Comparison of ENCODE assay signal across 8 mouse cellular contexts in the genomic region with DNA sequence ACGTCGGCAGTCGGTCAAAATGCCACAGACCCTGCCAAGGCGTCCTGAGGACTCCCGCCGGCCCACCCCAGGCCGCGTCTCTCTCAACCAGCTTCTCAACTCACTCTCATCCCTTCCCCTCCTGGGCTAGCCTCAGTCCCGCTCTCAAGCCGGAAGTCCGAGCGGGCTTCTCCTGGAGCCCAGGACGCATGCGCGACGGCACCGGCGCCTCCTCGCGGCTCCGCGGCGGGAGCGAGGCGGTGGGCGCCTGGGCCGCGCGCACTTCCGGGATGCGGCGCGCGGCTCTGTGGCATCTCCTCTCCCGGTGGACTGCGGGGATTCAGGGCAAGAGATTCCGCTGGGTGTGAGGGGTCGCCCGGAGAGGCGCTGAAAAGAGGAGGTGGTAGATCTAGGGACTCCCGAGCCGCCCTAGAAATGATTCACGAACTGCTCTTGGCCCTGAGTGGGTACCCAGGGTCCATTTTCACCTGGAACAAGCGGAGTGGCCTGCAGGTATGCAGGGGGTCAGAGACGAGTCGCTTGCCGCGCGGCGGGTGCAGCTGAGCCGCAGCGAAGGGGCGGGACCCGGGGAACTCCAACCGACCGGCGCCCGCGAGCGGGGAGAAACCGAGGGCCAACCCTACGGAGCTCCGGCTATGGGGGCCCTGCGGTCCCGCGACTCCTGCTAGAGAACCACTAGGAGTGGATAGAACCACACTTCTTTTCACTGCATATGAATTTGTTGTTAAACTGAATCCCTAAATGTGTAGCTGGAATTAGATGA. TPM values are rescaled to one million over a fixed set of nuclear protein-coding genes. Genes with fewer than 3 reads are reported as not detected.
DNase-seq lines count a peak whose midpoint lies in the region; ATAC-seq lines count a peak whose summit lies in the region.

A gene (minus strand): TSS at position 146 of the 763 bp plus-strand sequence.

- peak within 1 kb of the TSS; percentile 59 to 82 for H3K4me3 ChIP-seq in heart, embryonic 14.5 days (ENCODE audit: control insufficient read depth in 1 of 2, insufficient read depth in 1 of 2, low read depth in 1 of 2, low read length in 2 of 2)
- peak within 1 kb of the TSS; percentile 89 for H3K4me3 ChIP-seq in liver, embryonic 13.5 days (replicated peaks)
- peak within 1 kb of the TSS; percentile 97 for H3K4me3 ChIP-seq in stomach, embryonic 16.5 days (replicated peaks; ENCODE audit: low read length)

- H3K9ac ChIP-seq in heart, embryonic 14.5 days (ENCODE audit: low read length): peak within 1 kb of the TSS; percentile 91
- peak within 1 kb of the TSS; percentile 92 for H3K9ac ChIP-seq in liver, embryonic 13.5 days
- H3K9ac ChIP-seq in stomach, embryonic 16.5 days (ENCODE audit: low read length): peak within 1 kb of the TSS; percentile 92

- peak within 1 kb of the TSS; percentile 69 to 90 for H3K27ac ChIP-seq in heart, embryonic 14.5 days (replicated peaks in 1 of 2; ENCODE audit: control insufficient read depth in 1 of 2, insufficient read depth in 1 of 2, low read depth in 2 of 2, low read length in 2 of 2)
- H3K27ac ChIP-seq in liver, embryonic 13.5 days: peak within 1 kb of the TSS; percentile 93
- peak within 1 kb of the TSS; percentile 91 for H3K27ac ChIP-seq in stomach, embryonic 16.5 days (ENCODE audit: low read length)

- under 1% methylated on average over 61 of the region's 66 CpGs for WGBS in heart, embryonic 14.5 days
- under 1% methylated on average over 66 of the region's 66 CpGs for WGBS in liver, embryonic 13.5 days (ENCODE audit: insufficient replicate concordance)
- under 1% methylated on average over 66 of the region's 66 CpGs for WGBS in stomach, embryonic 16.5 days

- H3K27me3 ChIP-seq in heart, embryonic 14.5 days (ENCODE audit: control insufficient read depth, insufficient read depth, low read length): no peaks in the 10 kb centered on the region
- no peaks in the 10 kb centered on the region for H3K27me3 ChIP-seq in liver, embryonic 13.5 days
- H3K27me3 ChIP-seq in stomach, embryonic 16.5 days (ENCODE audit: control insufficient read depth, insufficient read depth, low read length): no peaks in the 10 kb centered on the region

- peak; percentile 85 for ATAC-seq in erythroid progenitor cell, adult 5-6 weeks (replicated peaks; ENCODE audit: low FRiP score, poor library complexity, severe bottlenecking)
- peak; percentile 92 for ATAC-seq in heart, embryonic 14.5 days (ENCODE audit: insufficient number of reproducible peaks, insufficient read depth, low FRiP score, low read depth)
- peak; percentile 94 for ATAC-seq in liver, embryonic 13.5 days (ENCODE audit: low read depth)
- ATAC-seq in stomach, embryonic 16.5 days (ENCODE audit: insufficient read depth, low FRiP score): peak; percentile 96

- H3K4me1 ChIP-seq in heart, embryonic 14.5 days (ENCODE audit: control insufficient read depth in 2 of 2, insufficient read depth in 2 of 2, low read length in 2 of 2): peaks cover 5 to 16% of the 10 kb centered on the region in 2 experiments
- peaks cover 34% of the 10 kb centered on the region for H3K4me1 ChIP-seq in liver, embryonic 13.5 days (replicated peaks)
- peaks cover 18% of the 10 kb centered on the region for H3K4me1 ChIP-seq in stomach, embryonic 16.5 days (ENCODE audit: control insufficient read depth, insufficient read depth, low read length)

- DNase-seq in CD4-positive helper T cell, adult 2 months (ENCODE audit: low read depth, low spot score): peak; percentile 92
- DNase-seq in brain, embryonic 18.5 days (ENCODE audit: low read depth, low spot score): peak; percentile 63
- peak; percentile 94 for DNase-seq in kidney, postnatal 14 days
- peak; percentile 83 for DNase-seq in liver, embryonic 13.5 days
- peak; percentile 90 for DNase-seq in neural tube, embryonic 10.5 days (ENCODE audit: extremely low spot score, low spot score)

- no peaks in the 10 kb centered on the region for H3K9me3 ChIP-seq in heart, embryonic 14.5 days (ENCODE audit: control insufficient read depth, low read length)
- no peaks in the 10 kb centered on the region for H3K9me3 ChIP-seq in liver, embryonic 13.5 days (replicated peaks)
- H3K9me3 ChIP-seq in stomach, embryonic 16.5 days (replicated peaks; ENCODE audit: control insufficient read depth, low read length): no peaks in the 10 kb centered on the region

- peaks cover 39% of the 10 kb centered on the region for H3K36me3 ChIP-seq in heart, embryonic 14.5 days (ENCODE audit: control insufficient read depth, insufficient read depth, low read length)
- peaks cover 44% of the 10 kb centered on the region for H3K36me3 ChIP-seq in liver, embryonic 13.5 days
- 0 out of 2 replicates have a peak, but pooled peaks cover 6% of the 10 kb centered on the region for H3K36me3 ChIP-seq in stomach, embryonic 16.5 days (ENCODE audit: control insufficient read depth, insufficient read depth, low read length)

- H3K4me2 ChIP-seq in heart, embryonic 14.5 days (ENCODE audit: low read length): peak within 1 kb of the TSS; percentile 97
- peak within 1 kb of the TSS; percentile 90 for H3K4me2 ChIP-seq in liver, embryonic 13.5 days
- peak within 1 kb of the TSS; percentile 76 for H3K4me2 ChIP-seq in stomach, embryonic 16.5 days (ENCODE audit: low read depth, low read length)

RNA-seq across cellular contexts. Expression of the gene that starts here (rescaled TPM):
- total RNA-seq in erythroid progenitor cell, adult 5-6 weeks (2015; ENCODE audit: low replicate concordance): 14.3 and 17.3 TPM in 2 replicates
- 12.0 and 18.1 TPM in 2 replicates for total RNA-seq in erythroid progenitor cell, adult 5-6 weeks (2017; ENCODE audit: low replicate concordance)
- polyA plus RNA-seq in heart, embryonic 14.5 days (2014; fragmentation: Nextera tagmentation; extraction: Ambion mirVana): 6.2 and 6.4 TPM in 2 replicates
- polyA plus RNA-seq in liver, embryonic 13.5 days (2015; fragmentation: Nextera tagmentation; extraction: Ambion mirVana): 3.3 and 4.0 TPM in 2 replicates
- 8.8 and 9.6 TPM in 2 replicates for polyA plus RNA-seq in stomach, embryonic 16.5 days (2015; fragmentation: Nextera tagmentation; extraction: Ambion mirVana)

Comparison
In these comparisons a context has a peak if more than half of its experiments do, and no peak if none do; other contexts are left out.
1. Peak in every context shown above with its lines: DNase-seq, ATAC-seq, H3K4me3 ChIP-seq and H3K27ac ChIP-seq.